Mouse (Mus musculus) bone marrow macrophage, adult 2 months (primary cell): Measurements from ENCODE around the gene Cnnm3.

Source experiments
- CTCF ChIP-seq: IDR thresholded peaks from 2 replicates; pipeline ENCODE4 v1.5.1; 2012; ENCODE audit warnings: low read depth, mild to moderate bottlenecking, low read length, moderate library complexity
- POLR2A ChIP-seq: IDR thresholded peaks from 2 replicates; pipeline ENCODE4 v1.6.1; 2012; ENCODE audit warnings: mild to moderate bottlenecking, low read depth, low read length, borderline replicate concordance

DNA sequence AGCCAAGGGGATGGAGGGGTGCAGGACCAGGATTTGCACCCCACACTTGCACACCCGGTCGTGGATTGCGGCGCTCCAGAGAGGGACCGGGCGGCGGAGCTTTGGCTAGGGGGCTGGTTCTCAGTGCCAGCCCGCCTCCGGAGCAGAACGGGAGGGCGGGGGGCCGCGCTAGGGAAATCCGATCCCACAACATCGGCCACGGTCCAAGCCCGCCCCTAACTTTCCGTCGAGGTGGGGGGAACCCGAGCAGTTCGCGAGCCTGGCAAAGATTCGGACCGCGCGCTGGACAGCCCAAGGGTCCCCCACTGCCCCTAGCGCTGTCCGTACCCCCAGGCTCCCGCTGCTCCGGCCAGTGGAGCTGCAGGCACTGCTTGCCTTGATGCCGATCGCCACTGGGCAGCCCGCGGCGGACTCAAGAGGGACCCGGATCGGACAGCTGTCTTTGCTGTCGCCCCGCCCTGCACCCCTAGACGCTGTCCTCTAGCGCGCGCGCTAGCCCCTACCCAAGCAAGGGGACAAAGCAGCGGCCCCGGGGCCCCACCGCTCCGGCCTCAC lies 45.9 kb downstream of the Cnnm3 start:
- TF ChIP-seq CTCF, result 0 out of 2 replicates have a peak, but pooled peaks have one; percentile 1
- no peak for TF ChIP-seq POLR2A
